Mouse (Mus musculus): Measurements from ENCODE around the gene Poln.

DNA sequence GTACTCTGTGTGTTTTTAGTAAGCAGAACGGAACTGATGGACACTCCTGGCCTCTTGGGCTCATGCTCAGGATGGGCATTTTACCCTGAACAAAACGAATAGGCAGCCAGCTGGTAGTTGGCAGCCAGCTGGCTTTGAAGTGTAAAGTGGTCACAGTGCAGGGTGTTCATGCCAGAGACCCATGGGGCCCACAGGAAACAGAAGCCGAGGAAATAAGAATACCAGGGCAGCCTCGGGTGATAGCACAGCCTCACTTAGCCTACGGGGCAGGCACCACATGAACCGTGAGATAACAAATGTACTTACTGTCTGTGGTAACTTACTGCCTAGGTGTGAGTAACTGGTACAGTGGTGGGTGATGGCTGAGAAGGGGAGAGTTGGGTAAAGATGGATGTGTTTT lies 138.2 kb downstream of the Poln start:
- no peak for TF ChIP-seq CTCF (IDR thresholded peaks at IDR 0.05; ENCODE audit: control insufficient read depth, insufficient read depth, low read length)
- TF ChIP-seq POLR2A (IDR thresholded peaks at IDR 0.05; ENCODE audit: borderline replicate concordance, control insufficient read depth, low read depth, low read length) = no peak
